Mouse (Mus musculus): ENCODE data around the gene Sumo1.
"Not testable (repeated sequence)": the region's sequence is repeated elsewhere in the genome, so short reads cannot be mapped to it uniquely, and the experiment has no call there.

Gene Sumo1

DNA sequence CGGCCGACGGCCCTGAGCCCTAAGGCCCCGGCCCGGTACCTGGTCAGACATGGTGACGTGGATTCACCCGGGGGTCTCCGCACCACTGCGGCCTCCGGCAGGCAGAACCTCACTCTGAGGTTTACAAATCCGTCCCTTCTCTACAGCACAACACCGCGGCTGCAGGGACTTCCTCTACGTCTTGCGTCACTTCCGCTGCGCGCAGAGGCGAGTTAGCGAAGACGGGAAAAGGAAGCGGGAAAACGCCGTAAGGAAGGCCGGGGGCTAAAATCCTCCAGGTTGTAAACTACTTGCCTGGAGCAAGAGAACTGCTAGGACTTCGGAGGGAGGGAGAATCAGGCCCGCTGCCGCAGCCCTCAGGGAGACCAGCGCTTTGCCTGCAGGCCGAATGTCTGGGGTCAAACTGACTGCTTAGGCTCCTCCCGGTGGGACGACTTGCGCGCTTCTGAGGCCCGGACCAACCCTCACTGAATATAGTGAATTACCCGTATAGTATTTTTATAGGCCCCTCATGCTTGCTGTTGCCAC is at the start of gene Sumo1:
Sumo1 (minus strand) TSS at position 194 of the 528 bp plus-strand sequence.
- DNase-seq (ENCODE audit: low read depth) = peak; percentile 92

DNA sequence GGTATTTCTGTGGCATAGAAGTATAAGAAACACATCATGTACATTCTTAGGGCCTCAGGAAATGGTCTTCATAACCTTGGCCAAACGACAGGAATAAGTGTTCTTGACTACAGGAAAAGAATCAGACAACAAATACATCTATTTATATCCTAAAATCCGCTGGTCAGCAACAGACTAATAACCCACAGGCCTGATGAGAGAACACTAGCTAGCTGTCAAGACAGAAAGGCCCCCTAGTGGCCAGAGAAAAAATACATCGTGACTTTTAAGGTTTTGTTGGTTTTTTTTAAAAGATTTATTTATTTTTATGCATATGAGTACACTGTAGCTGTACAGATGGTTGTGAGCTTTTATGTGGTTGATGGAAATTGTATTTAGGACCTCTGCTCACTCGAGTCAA is 49.3 kb upstream of the Sumo1 start:
- peak; percentile 86 for DNase-seq (ENCODE audit: low read depth)

DNA sequence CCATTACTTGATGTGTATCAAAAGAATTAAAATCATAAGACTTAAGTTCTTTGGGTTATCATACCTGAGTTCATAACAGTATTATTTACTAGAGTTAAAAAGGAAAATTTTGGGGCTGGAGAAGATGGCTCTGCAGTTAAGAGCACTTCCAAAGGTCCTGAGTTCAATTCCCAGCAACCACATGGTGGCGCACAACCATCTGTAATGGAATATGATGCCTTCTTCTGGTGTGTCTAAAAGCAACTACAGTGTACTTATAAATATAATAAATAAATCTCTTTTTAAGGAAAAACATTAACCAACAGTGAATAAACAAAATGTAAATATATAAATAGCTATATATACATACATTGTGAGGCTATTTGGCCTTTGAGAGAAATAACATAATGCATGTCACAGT is 31.1 kb upstream of the Sumo1 start:
- peak; percentile 58 for DNase-seq (ENCODE audit: low read depth)

GRCm38 (mm10) chr1:59698207-59698606 is 27.6 kb upstream of the Sumo1 start:
- no peak for DNase-seq (ENCODE audit: low read depth)

GRCm38 (mm10) chr1:59697751-59698150 is 27.1 kb upstream of the Sumo1 start:
- no peak for DNase-seq (ENCODE audit: low read depth)

GRCm38 (mm10) chr1:59690467-59690866 is 19.8 kb upstream of the Sumo1 start:
- DNase-seq (ENCODE audit: low read depth) = peak; percentile 34

DNA sequence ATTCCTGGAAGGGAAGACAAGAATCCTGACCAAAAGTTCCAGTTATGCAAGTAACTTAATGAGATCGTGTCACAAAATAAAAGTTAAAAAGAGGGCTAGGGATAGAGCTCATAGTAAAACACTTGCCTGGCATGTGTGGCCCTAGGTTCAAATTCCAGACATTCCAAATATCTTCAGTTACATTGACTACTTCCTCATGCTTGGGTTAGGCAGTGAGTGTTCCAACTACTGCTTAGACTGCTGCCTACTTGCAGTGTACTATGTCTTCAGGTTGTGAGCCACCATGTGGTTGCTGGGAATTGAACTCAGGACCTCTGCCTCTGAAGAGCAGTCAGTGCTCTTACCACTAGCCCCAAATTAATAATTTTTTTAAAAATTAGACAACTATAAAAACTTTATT is 16.9 kb upstream of the Sumo1 start:
- DNase-seq (ENCODE audit: low read depth) = peak; percentile 16

GRCm38 (mm10) chr1:59684819-59685755 is 14.5 kb upstream of the Sumo1 start, which contains the start of gene Nop58:
Gene Nop58, plus strand, starts transcription at chr1:59684971.
- peak; percentile 97 for DNase-seq (ENCODE audit: low read depth)

DNA sequence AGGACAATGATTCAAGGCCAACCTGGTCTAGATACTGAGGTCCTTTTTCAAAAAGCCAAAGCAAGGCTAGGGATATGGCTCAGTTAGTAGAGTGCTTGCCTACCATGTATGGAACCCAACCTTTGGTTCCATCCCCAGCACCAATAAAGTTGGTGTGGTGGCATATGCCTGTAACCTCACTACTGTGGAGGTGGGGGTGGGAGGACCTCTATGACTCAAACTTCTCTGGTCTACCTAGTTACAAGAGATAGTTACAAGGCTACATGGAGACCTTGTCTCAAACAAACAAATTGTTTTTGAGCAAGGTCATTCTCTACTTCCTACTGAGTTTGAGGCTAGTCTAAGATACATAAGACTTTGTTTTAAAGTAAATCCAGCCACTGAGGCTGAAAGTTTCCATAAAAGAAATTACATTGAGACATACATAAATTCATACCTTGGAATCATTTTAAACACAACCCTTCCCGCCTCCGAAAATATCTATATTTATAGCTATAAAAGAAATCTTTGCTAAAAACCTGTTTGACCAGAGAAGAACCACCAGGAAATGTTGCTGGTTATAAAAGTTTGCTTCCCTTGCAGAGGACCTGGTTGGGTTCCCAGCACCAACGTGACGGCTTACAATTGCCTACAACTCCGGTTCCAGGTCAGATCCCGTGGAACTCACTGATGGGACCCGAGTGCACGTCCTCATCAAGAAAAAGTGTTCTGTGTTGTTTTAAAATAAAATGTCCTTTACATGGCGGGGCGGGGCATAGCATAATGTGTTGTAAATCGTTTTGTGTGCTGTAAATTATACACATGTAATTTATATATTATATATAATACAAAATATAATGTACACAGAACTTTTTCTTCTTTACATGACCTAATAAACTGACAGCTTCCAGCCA is 13.5 kb upstream of the Sumo1 start:
- peak; percentile 11 for DNase-seq (ENCODE audit: low read depth)

- no peak for DNase-seq (ENCODE audit: low read depth)
Measured at GRCm38 (mm10) chr1:59673661-59674060, 3.0 kb upstream of the Sumo1 start.

GRCm38 (mm10) chr1:59669962-59670630 is 538 bp downstream of the Sumo1 start:
- peak; percentile 62 for DNase-seq (ENCODE audit: low read depth)

- no peak for DNase-seq (ENCODE audit: low read depth)
Measured at GRCm38 (mm10) chr1:59668871-59669270, 1.8 kb downstream of the Sumo1 start.

GRCm38 (mm10) chr1:59663456-59664135 is 7.0 kb downstream of the Sumo1 start:
- DNase-seq (ENCODE audit: low read depth) = no peak

- DNase-seq (ENCODE audit: low read depth) = peak; percentile 22
Measured at GRCm38 (mm10) chr1:59656244-59657171, 14.1 kb downstream of the Sumo1 start.

DNA sequence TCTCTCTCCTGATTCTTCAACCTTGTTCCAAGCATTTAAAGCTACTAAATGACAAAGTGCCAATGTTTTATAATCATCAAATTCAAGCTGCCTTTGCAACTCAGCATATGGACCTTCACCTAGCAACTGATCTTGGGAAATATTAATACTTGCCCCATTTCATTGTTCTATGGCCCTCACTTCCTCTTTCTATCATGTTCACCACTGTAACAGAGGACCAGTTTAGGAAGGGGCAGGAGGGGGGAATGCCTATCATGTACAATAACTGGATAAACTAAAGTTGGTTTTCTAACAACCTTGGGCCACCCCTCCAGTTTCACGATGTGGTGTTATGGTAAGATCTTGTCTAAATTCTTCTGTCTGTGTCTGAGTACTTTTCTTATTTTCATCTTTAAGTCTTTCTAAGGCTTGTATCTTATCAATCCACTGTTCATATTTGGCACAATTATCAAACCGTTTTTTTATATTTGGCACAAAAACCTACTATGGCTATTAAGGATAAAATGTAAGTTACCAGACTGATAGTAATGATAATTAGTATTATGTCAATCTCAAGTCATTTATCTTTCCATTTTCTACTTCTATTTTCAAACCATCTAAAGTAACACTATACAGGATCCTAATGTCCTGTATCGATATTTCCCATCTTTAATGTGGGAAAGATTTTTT is 17.3 kb downstream of the Sumo1 start:
- no peak for DNase-seq (ENCODE audit: low read depth)

- DNase-seq (ENCODE audit: low read depth) = no peak
Measured at GRCm38 (mm10) chr1:59651201-59651819, 19.3 kb downstream of the Sumo1 start.

- DNase-seq (ENCODE audit: low read depth) = not testable (repeated sequence)
Measured at GRCm38 (mm10) chr1:59646502-59646901, 24.1 kb downstream of the Sumo1 start.

DNA sequence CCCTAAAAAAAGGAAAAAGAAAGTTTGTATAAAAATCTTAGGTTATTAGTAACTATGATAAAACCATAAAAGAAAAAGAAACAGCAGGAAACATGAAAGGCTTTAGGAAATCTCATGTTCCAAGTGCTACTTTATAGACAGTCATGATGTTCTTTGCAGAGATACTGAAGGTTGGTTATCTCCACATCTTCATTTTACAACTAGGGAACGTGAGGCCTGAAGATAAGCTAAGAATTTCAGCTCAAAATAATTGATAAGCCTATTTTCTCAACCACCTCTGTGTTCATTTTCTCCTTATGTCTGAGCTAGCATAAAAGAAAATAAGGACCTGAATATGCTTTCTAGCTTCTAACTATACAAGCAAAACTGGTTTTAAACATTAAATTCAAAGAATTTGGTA is 28.1 kb downstream of the Sumo1 start:
- no peak for DNase-seq (ENCODE audit: low read depth)

GRCm38 (mm10) chr1:59638371-59638770 is 32.3 kb downstream of the Sumo1 start:
- DNase-seq (ENCODE audit: low read depth) = peak; percentile 33
